Mouse (Mus musculus) liver, postnatal 0 days (tissue): ENCODE measurements around the gene Gabrb2.

Experiments used
- CTCF ChIP-seq: sonication (generic); IDR thresholded peaks from 2 replicates; pipeline ENCODE4 v1.5.1; 2016; ENCODE audit warnings: antibody characterized with exemption, low read depth
- EP300 ChIP-seq: IDR thresholded peaks from 2 replicates; pipeline ENCODE4 v1.6.1; 2016; ENCODE audit warnings: antibody characterized with exemption, low read depth, mild to moderate bottlenecking

- TF ChIP-seq CTCF (no peak), EP300 (no peak)
Observed at GRCm38 (mm10) chr11:42592418-42592817, 172.9 kb downstream of the Gabrb2 start.
